Mouse (Mus musculus) lung, postnatal 0 days (tissue): Measurements from ENCODE around the gene Map7.

ENCODE experiments used
- CTCF ChIP-seq: IDR thresholded peaks from 2 replicates; pipeline ENCODE4 v1.5.1; 2016; ENCODE audit warnings: antibody characterized with exemption, mild to moderate bottlenecking
- EP300 ChIP-seq: IDR thresholded peaks from 2 replicates; pipeline ENCODE4 v1.6.1; 2016; ENCODE audit warnings: antibody characterized with exemption, mild to moderate bottlenecking, control low read depth

DNA sequence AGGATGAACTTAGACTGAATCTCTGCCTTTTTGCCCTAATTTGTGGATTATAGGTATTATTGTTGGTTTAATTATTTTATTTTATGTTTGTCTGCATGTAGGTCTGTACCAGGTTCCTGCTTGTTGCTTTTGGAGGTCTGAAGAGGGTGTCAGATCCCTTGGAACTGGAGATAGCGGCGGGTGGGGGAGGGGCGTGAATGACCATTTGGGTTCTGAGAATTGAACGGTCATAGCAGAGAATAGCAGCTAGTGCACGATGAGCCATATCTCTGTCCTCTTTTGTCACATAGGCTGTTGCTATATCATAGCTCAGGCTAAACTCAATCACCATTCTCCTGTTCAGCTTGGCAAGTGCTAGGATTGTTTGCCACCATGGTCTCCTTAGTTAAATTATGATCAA is 169.2 kb downstream of the Map7 start:
- TF ChIP-seq CTCF (no peak), EP300 (no peak)
